Mouse (Mus musculus): ENCODE measurements around the gene Gm10800.
"Not testable (repeated sequence)": the region's sequence is repeated elsewhere in the genome, so short reads cannot be mapped to it uniquely, and the experiment has no call there.

The Gm10800 gene

GRCm38 (mm10) chr2:98667201-98667600 is at the start of gene Gm10800:
Gene Gm10800 (minus strand): TSS chr2:98667301.
- in situ Hi-C loops (cut with MboI; ENCODE audit: unreplicated experiment in 2 of 2): not testable (repeated sequence)

GRCm38 (mm10) chr2:98697533-98697932 is 30.4 kb upstream of the Gm10800 start:
- in situ Hi-C loops (cut with MboI; ENCODE audit: unreplicated experiment in 2 of 2): no loop called here

- in situ Hi-C loops (cut with MboI; ENCODE audit: unreplicated experiment in 2 of 2): not testable (repeated sequence)
These were observed 5.2 kb downstream of the Gm10800 start, which contains the start of gene Gm10801 for GRCm38 (mm10) chr2:98661937-98662336. Gene Gm10801 (plus strand): TSS chr2:98662237.

All from v-Abl transformed pro-B cells (cell line).